Mouse (Mus musculus): ENCODE data around the gene Myl9.

Gene Myl9

DNA sequence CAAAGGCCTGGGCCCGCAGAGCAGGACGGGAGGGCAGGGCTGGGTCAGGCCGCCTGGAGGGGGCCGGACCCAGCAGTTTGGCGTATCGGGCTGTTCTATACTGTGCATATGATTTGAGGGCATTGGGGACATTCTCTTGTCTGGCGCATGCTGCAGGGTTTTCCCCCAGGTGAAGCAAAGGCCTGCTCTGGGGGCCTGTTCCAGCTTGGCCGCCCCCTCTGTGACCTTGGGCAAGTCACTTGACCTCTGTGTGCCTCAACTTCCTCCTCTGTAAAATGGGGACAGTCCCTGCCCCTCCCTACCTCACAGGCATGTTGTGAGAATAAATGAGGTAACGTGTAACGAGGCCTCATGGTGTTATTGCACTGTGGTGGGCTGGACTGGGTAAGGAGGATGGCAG is 11.2 kb upstream of the Myl9 start:
- no peak for DNase-seq (ENCODE audit: low spot score in 2 of 2)

GRCm38 (mm10) chr2:156764747-156765146 is 10.5 kb upstream of the Myl9 start:
- DNase-seq (ENCODE audit: low spot score in 2 of 2): no peak

- no peak for DNase-seq (ENCODE audit: low spot score in 2 of 2)
Observed at GRCm38 (mm10) chr2:156765593-156765992, 9.6 kb upstream of the Myl9 start.

GRCm38 (mm10) chr2:156766227-156767019 is 8.8 kb upstream of the Myl9 start:
- DNase-seq (ENCODE audit: low spot score in 2 of 2): no peak

DNA sequence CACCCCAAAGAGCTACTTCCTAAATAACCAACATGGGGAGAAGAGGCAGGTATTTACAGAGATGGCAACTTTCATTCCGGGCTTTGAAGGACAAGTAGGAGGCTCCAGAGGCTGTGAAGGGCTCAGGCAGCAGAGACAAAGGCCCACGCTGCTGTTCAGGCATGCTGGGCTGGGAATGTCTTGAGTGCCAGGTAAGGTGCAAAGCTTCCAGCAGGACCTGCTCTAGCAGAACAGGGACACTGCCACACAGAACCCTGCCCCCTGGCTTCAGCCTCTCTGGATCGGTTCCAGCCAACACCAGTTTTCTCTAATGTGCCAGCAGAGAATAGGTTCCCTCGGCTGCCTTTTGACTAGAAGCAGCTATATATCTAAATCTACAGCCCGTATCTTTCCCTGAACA is 8.1 kb upstream of the Myl9 start:
- DNase-seq (ENCODE audit: low spot score in 2 of 2): no peak

DNA sequence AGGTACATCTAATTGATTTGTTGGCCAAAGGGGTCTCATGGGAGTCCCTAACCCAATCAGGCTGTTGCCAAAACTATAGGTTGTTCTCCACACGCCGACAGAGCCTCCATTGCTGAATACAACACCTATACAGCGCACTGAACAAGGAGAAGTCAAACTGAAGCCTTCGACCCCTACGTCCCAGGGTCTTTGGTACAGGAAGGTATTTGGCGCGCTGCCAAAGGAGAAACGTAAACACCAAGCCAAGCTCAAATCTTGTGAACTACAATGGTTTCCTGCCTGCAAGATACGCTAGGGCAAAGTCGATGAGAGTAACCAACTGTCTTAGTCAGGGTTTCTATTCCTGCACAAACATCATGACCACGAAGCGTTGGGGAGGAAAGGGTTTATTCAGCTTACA is 5.9 kb upstream of the Myl9 start:
- DNase-seq (ENCODE audit: low spot score in 2 of 2): no peak

DNA sequence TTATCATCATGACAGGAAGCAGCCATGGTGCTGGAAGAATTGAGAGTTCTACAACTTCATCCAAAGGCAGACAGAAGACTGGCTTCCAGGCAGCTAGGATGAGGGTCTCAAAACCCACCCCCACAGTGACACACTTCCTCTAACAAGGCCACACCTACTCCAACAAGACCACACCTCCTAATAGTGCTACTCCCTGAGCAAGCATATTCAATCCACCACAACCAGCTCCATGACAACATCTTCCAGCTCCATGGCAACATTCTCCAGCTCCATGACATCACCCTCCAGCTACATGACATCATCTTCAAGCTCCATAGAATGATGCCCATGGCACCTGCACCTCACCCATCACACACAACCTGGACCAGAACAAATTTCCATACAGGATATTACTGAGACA is 1.8 kb upstream of the Myl9 start:
- no peak for DNase-seq (ENCODE audit: low spot score in 2 of 2)

DNA sequence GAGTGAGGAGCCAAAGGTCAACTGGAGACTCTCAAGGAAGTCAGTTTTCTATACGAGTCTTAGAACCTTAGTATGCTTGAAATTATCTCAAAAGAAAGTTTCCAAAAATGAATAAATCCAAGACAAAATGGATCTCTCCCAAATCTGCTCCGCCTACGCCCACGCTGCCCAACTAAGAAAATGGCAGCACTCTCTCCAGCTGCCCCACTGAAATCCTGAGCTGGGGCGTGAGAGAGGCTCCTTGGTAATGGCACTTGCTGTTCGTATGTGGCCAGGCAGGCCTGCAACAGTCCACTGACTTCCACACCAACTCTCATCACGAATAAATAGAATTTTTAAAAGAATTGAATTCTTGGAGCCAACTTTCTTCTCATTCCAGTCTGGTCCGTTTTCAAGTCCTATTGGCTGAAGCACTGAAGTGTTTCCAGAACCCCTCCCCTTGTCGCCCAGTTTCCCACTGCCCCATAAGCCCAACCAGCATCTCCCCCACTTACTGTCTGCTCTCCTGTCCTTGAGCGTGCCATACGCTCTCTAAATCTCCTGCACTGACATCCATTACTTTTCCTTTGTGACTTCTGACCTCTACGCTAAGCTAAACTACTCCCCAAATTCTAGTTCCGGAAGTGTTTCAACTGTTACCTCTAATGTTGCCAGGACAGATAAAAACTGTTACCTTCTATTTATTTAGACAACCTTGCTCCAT is 1.0 kb upstream of the Myl9 start:
- DNase-seq (ENCODE audit: low spot score in 2 of 2): no peak

DNA sequence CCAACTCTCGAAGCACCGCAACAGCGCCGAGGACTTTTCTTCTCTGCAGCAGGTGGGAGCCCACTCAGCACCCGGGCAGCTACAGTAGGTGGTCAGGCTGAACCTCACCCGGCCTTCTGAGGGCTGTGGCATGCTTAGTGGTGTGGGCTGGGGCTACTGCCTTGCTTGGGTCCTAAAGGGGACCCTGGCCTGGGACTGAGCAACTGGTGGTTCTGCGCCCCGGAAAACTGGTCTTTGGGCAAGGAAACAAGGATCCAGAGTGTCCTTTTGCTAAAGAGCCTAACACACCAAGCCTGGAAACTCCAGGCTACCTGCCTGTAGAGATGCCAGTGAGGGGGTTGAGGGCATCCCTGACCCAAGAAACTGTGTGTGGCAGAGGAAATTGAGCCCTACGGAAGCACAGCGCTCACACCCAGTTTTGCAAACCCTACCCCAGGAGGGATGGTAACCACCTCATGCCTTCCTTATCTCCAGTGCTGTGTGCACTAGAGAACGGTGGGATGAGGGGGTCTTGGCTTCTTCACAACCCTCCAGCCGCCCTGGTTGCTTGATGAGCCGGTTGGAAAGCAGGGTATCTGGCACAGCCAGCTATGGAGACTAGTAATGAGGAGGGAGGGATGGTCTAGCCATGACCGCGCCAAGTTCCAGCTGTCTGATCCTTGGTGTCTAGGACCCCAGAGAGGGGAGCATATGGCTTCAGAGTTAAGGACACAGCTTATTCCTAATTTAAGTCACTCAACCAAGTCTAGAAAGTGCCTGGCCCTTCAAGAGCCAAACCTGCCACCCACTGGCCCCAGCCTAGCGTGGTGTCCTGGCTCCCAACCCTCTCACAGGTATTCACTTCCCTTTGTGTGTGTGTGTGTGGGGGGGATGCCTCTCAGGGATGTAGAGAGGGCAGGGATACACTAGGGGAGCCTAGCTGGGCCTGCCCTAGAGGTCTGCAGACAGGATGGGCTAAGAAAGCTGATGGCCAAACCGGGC is 525 bp downstream of the Myl9 start:
- DNase-seq (ENCODE audit: low spot score in 2 of 2): no peak

DNA sequence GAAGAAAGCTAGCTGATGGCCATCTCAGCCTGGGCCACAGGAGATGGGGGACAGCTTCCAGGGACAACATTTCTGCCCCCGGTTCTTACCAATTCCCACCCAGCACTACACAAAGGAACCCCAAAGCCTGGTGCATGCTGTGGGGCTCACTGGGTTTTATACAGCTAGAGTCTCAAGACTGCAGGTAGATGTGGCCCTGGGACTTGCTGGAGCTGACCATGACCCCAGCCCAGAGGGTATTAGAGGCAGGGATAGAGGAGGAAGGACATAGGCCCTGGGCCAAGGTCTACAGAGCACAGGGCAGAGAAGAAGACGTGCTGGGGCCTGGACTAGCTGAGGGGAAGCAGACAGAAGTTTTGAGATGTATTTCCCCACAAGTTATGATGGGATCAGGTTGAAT is 1.7 kb downstream of the Myl9 start:
- DNase-seq (ENCODE audit: low spot score in 2 of 2): no peak

- no peak for DNase-seq (ENCODE audit: low spot score in 2 of 2)
Observed at GRCm38 (mm10) chr2:156777326-156778004, 2.2 kb downstream of the Myl9 start.

DNA sequence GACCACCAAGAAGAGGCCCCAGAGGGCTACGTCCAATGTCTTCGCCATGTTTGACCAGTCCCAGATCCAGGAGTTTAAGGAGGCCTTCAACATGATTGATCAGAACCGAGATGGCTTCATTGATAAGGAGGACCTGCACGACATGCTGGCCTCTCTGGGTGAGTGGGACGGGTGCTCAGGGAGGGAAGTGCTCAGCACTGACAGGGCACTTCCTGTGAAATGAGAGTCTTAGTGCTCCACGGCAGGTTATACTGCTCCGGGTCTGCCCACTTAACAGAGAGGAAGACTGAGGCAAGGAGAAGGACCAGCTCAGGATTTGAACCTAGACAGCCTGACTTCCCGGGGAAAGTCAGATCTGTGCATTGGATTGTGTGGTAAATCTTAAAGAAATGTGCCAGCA is 3.4 kb downstream of the Myl9 start:
- DNase-seq (ENCODE audit: low spot score in 2 of 2): no peak

GRCm38 (mm10) chr2:156779036-156779435 is 3.8 kb downstream of the Myl9 start:
- no peak for DNase-seq (ENCODE audit: low spot score in 2 of 2)

GRCm38 (mm10) chr2:156779488-156779887 is 4.3 kb downstream of the Myl9 start:
- no peak for DNase-seq (ENCODE audit: low spot score in 2 of 2)

- no peak for DNase-seq (ENCODE audit: low spot score in 2 of 2)
Observed at GRCm38 (mm10) chr2:156780129-156780528, 4.9 kb downstream of the Myl9 start.

- DNase-seq (ENCODE audit: low spot score in 2 of 2): no peak
Observed at GRCm38 (mm10) chr2:156780752-156781151, 5.5 kb downstream of the Myl9 start.

DNA sequence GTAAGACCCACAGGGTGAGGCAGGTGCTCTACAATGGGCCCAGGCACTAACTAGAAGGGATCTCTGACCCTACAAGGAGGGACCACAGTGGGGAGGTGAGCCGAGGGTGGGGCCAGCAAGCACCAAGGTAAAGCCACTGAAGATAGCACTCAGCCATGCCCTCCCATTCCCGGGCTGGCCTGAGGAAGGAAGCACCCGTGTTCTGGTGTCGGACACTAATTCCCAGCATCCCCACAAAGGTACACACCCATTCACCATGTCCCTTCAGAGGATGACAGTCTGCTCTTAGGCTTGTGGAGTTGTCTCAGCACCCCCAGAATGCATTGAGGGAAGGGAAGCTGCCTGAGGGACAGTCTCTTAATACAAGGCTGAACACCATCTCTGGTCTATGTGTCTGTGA is 6.1 kb downstream of the Myl9 start:
- DNase-seq (ENCODE audit: low spot score in 2 of 2): no peak

- DNase-seq (ENCODE audit: low spot score in 2 of 2): no peak
Observed at GRCm38 (mm10) chr2:156781836-156782480, 6.7 kb downstream of the Myl9 start.

- no peak for DNase-seq (ENCODE audit: low spot score in 2 of 2)
Observed at GRCm38 (mm10) chr2:156782481-156783348, 7.5 kb downstream of the Myl9 start.

GRCm38 (mm10) chr2:156783349-156783728 is 8.1 kb downstream of the Myl9 start:
- no peak for DNase-seq (ENCODE audit: low spot score in 2 of 2)
